Mouse (Mus musculus): Measurements from ENCODE around the gene Ccdc146. TPM values are rescaled to one million over a fixed set of nuclear protein-coding genes. Genes with fewer than 3 reads are reported as not detected.
A peak's percentile ranks its signal among the peaks of the same experiment; 100 is the strongest.

Gene Ccdc146
- polyA plus RNA-seq, 1 experiment from 2014 or later, result 0.13 TPM

- Histone ChIP-seq H3K4me2 (ENCODE audit: low read depth, low read length) (no peak overlapping the region), H3K9me3 (ENCODE audit: control insufficient read depth, low read length) (no peaks in the 10 kb centered on the region), H3K27me3 (replicated peaks; ENCODE audit: control insufficient read depth, insufficient read depth, low read length) (no peaks in the 10 kb centered on the region), H3K9ac (ENCODE audit: low read depth, low read length) (peak overlapping the region; percentile 15; the same call in 1 of the 2 replicates), H3K4me1 (ENCODE audit: control insufficient read depth, insufficient read depth, low read length) (peaks cover 10% of the 10 kb centered on the region), H3K27ac (ENCODE audit: low read length) (no peak overlapping the region), H3K4me3 (ENCODE audit: low read length) (no peak overlapping the region), H3K36me3 (ENCODE audit: control insufficient read depth, insufficient read depth, low read length) (no peaks in the 10 kb centered on the region)
- ATAC-seq, result peak; percentile 87
- 23% methylated on average over 12 of the region's 13 CpGs for WGBS
Measured at GRCm38 (mm10) chr5:21391616-21392384, 32.7 kb downstream of the Ccdc146 start.

- H3K4me1 ChIP-seq (ENCODE audit: control insufficient read depth, insufficient read depth, low read length), result peaks cover 14% of the 10 kb centered on the region
- no peak overlapping the region for H3K4me2 ChIP-seq (ENCODE audit: low read depth, low read length)
- no peak overlapping the region for H3K4me3 ChIP-seq (ENCODE audit: low read length)
- H3K9ac ChIP-seq (ENCODE audit: low read depth, low read length), result no peak overlapping the region
- 82% methylated on average over 4 of the region's 4 CpGs for WGBS
- H3K27me3 ChIP-seq (replicated peaks; ENCODE audit: control insufficient read depth, insufficient read depth, low read length), result no peaks in the 10 kb centered on the region
- no peak overlapping the region for H3K27ac ChIP-seq (ENCODE audit: low read length)
- H3K36me3 ChIP-seq (ENCODE audit: control insufficient read depth, insufficient read depth, low read length), result no peaks in the 10 kb centered on the region
- no peaks in the 10 kb centered on the region for H3K9me3 ChIP-seq (ENCODE audit: control insufficient read depth, low read length)
- no peak for ATAC-seq
Measured at GRCm38 (mm10) chr5:21388855-21389254, 35.6 kb downstream of the Ccdc146 start.

- Histone ChIP-seq H3K36me3 (ENCODE audit: control insufficient read depth, insufficient read depth, low read length) (no peaks in the 10 kb centered on the region), H3K4me2 (ENCODE audit: low read depth, low read length) (no peak overlapping the region), H3K4me3 (ENCODE audit: low read length) (no peak overlapping the region), H3K9me3 (ENCODE audit: control insufficient read depth, low read length) (no peaks in the 10 kb centered on the region), H3K27me3 (replicated peaks; ENCODE audit: control insufficient read depth, insufficient read depth, low read length) (no peaks in the 10 kb centered on the region), H3K4me1 (ENCODE audit: control insufficient read depth, insufficient read depth, low read length) (peaks cover 27% of the 10 kb centered on the region), H3K9ac (ENCODE audit: low read depth, low read length) (no peak overlapping the region), H3K27ac (ENCODE audit: low read length) (no peak overlapping the region)
- no peak for ATAC-seq
Measured at GRCm38 (mm10) chr5:21387340-21387739, 37.1 kb downstream of the Ccdc146 start.

GRCm38 (mm10) chr5:21386432-21386831 lies 38.0 kb downstream of the Ccdc146 start:
- no peak overlapping the region for H3K4me2 ChIP-seq (ENCODE audit: low read depth, low read length)

GRCm38 (mm10) chr5:21384976-21385375 lies 39.5 kb downstream of the Ccdc146 start:
- Histone ChIP-seq H3K27me3 (replicated peaks; ENCODE audit: control insufficient read depth, insufficient read depth, low read length) (no peaks in the 10 kb centered on the region), H3K4me3 (ENCODE audit: low read length) (no peak overlapping the region), H3K4me2 (ENCODE audit: low read depth, low read length) (no peak overlapping the region), H3K36me3 (ENCODE audit: control insufficient read depth, insufficient read depth, low read length) (no peaks in the 10 kb centered on the region), H3K9me3 (ENCODE audit: control insufficient read depth, low read length) (no peaks in the 10 kb centered on the region), H3K27ac (ENCODE audit: low read length) (no peak overlapping the region), H3K4me1 (ENCODE audit: control insufficient read depth, insufficient read depth, low read length) (peaks cover 18% of the 10 kb centered on the region), H3K9ac (ENCODE audit: low read depth, low read length) (no peak overlapping the region)
- ATAC-seq, result no peak
- WGBS, result 88% methylated on average over 9 of the region's 9 CpGs

More at GRCm38 (mm10) chr5:21386432-21386831, 38.0 kb downstream of the Ccdc146 start:
- no peak overlapping the region for H3K4me3 ChIP-seq (ENCODE audit: low read length)
- no peak for ATAC-seq
- H3K36me3 ChIP-seq (ENCODE audit: control insufficient read depth, insufficient read depth, low read length), result no peaks in the 10 kb centered on the region
- H3K27me3 ChIP-seq (replicated peaks; ENCODE audit: control insufficient read depth, insufficient read depth, low read length), result no peaks in the 10 kb centered on the region
- 68% methylated on average over 4 of the region's 4 CpGs for WGBS
- H3K9me3 ChIP-seq (ENCODE audit: control insufficient read depth, low read length), result no peaks in the 10 kb centered on the region
- H3K27ac ChIP-seq (ENCODE audit: low read length), result no peak overlapping the region
- H3K9ac ChIP-seq (ENCODE audit: low read depth, low read length), result no peak overlapping the region
- H3K4me1 ChIP-seq (ENCODE audit: control insufficient read depth, insufficient read depth, low read length), result peaks cover 22% of the 10 kb centered on the region

GRCm38 (mm10) chr5:21384252-21384960 lies 40.1 kb downstream of the Ccdc146 start:
- Histone ChIP-seq H3K36me3 (ENCODE audit: control insufficient read depth, insufficient read depth, low read length) (no peaks in the 10 kb centered on the region), H3K9me3 (ENCODE audit: control insufficient read depth, low read length) (no peaks in the 10 kb centered on the region), H3K4me2 (ENCODE audit: low read depth, low read length) (no peak overlapping the region), H3K27me3 (replicated peaks; ENCODE audit: control insufficient read depth, insufficient read depth, low read length) (no peaks in the 10 kb centered on the region), H3K4me3 (ENCODE audit: low read length) (no peak overlapping the region), H3K9ac (ENCODE audit: low read depth, low read length) (no peak overlapping the region), H3K27ac (ENCODE audit: low read length) (no peak overlapping the region), H3K4me1 (ENCODE audit: control insufficient read depth, insufficient read depth, low read length) (peaks cover 18% of the 10 kb centered on the region)
- WGBS, result 58% methylated on average over 13 of the region's 13 CpGs
- peak; percentile 61 for ATAC-seq

GRCm38 (mm10) chr5:21383392-21384251 lies 40.9 kb downstream of the Ccdc146 start:
- peaks cover 18% of the 10 kb centered on the region for H3K4me1 ChIP-seq (ENCODE audit: control insufficient read depth, insufficient read depth, low read length)
- no peak overlapping the region for H3K4me2 ChIP-seq (ENCODE audit: low read depth, low read length)
- H3K9me3 ChIP-seq (ENCODE audit: control insufficient read depth, low read length), result no peaks in the 10 kb centered on the region
- ATAC-seq, result peak; percentile 37; the same call in 1 of the 2 replicates
- WGBS, result 35% methylated on average over 14 of the region's 14 CpGs
- no peak overlapping the region for H3K9ac ChIP-seq (ENCODE audit: low read depth, low read length)
- no peaks in the 10 kb centered on the region for H3K27me3 ChIP-seq (replicated peaks; ENCODE audit: control insufficient read depth, insufficient read depth, low read length)
- H3K27ac ChIP-seq (ENCODE audit: low read length), result 0 out of 2 replicates have a peak overlapping the region, but pooled peaks have one; percentile 5
- no peaks in the 10 kb centered on the region for H3K36me3 ChIP-seq (ENCODE audit: control insufficient read depth, insufficient read depth, low read length)
- H3K4me3 ChIP-seq (ENCODE audit: low read length), result no peak overlapping the region

GRCm38 (mm10) chr5:21382678-21383077 lies 41.8 kb downstream of the Ccdc146 start:
- no peak for ATAC-seq
- Histone ChIP-seq H3K9me3 (ENCODE audit: control insufficient read depth, low read length) (no peaks in the 10 kb centered on the region), H3K36me3 (ENCODE audit: control insufficient read depth, insufficient read depth, low read length) (no peaks in the 10 kb centered on the region), H3K4me1 (ENCODE audit: control insufficient read depth, insufficient read depth, low read length) (peaks cover 18% of the 10 kb centered on the region), H3K4me2 (ENCODE audit: low read depth, low read length) (no peak overlapping the region), H3K27ac (ENCODE audit: low read length) (no peak overlapping the region), H3K4me3 (ENCODE audit: low read length) (no peak overlapping the region), H3K27me3 (replicated peaks; ENCODE audit: control insufficient read depth, insufficient read depth, low read length) (no peaks in the 10 kb centered on the region), H3K9ac (ENCODE audit: low read depth, low read length) (no peak overlapping the region)
- WGBS, result 36% methylated on average over 6 of the region's 6 CpGs

- H3K27ac ChIP-seq (ENCODE audit: low read length), result no peak overlapping the region
- no peaks in the 10 kb centered on the region for H3K36me3 ChIP-seq (ENCODE audit: control insufficient read depth, insufficient read depth, low read length)
- 25% methylated on average over 6 of the region's 6 CpGs for WGBS
- H3K9ac ChIP-seq (ENCODE audit: low read depth, low read length), result no peak overlapping the region
- H3K4me1 ChIP-seq (ENCODE audit: control insufficient read depth, insufficient read depth, low read length), result peaks cover 18% of the 10 kb centered on the region
- H3K4me2 ChIP-seq (ENCODE audit: low read depth, low read length), result no peak overlapping the region
- H3K4me3 ChIP-seq (ENCODE audit: low read length), result no peak overlapping the region
- no peaks in the 10 kb centered on the region for H3K9me3 ChIP-seq (ENCODE audit: control insufficient read depth, low read length)
- no peaks in the 10 kb centered on the region for H3K27me3 ChIP-seq (replicated peaks; ENCODE audit: control insufficient read depth, insufficient read depth, low read length)
- no peak for ATAC-seq
Measured at GRCm38 (mm10) chr5:21381986-21382385, 42.5 kb downstream of the Ccdc146 start.
